Mouse (Mus musculus): Measurements from ENCODE around the gene Prkd2.

Prkd2 gene

GRCm38 (mm10) chr7:16842645-16843063 is at the start of gene Prkd2:
Gene Prkd2, plus strand, starts transcription at chr7:16842902.
- peak; percentile 88 to 96 for DNase-seq (ENCODE audit: low spot score in 2 of 2)

- DNase-seq (ENCODE audit: low spot score in 2 of 2): peak in 1 of 2 experiments; percentile 30
Measured at GRCm38 (mm10) chr7:16793010-16793725, 49.5 kb upstream of the Prkd2 start.

- DNase-seq (ENCODE audit: low spot score in 2 of 2): no peak
Measured at GRCm38 (mm10) chr7:16794886-16795285, 47.8 kb upstream of the Prkd2 start.

- DNase-seq (ENCODE audit: low spot score in 2 of 2): peak in 1 of 2 experiments; percentile 21
Measured at GRCm38 (mm10) chr7:16804409-16805028, 38.2 kb upstream of the Prkd2 start.

- DNase-seq (ENCODE audit: low spot score in 2 of 2): no peak
Measured at GRCm38 (mm10) chr7:16807936-16808335, 34.8 kb upstream of the Prkd2 start.

GRCm38 (mm10) chr7:16808647-16809046 is 34.1 kb upstream of the Prkd2 start:
- DNase-seq (ENCODE audit: low spot score in 2 of 2): no peak

GRCm38 (mm10) chr7:16809739-16810138 is 33.0 kb upstream of the Prkd2 start:
- DNase-seq (ENCODE audit: low spot score in 2 of 2): peak; percentile 53 to 59

GRCm38 (mm10) chr7:16810399-16810919 is 32.2 kb upstream of the Prkd2 start:
- DNase-seq (ENCODE audit: low spot score in 2 of 2): no peak

GRCm38 (mm10) chr7:16810920-16811648 is 31.6 kb upstream of the Prkd2 start:
- DNase-seq (ENCODE audit: low spot score in 2 of 2): no peak

GRCm38 (mm10) chr7:16811649-16812070 is 31.0 kb upstream of the Prkd2 start:
- no peak for DNase-seq (ENCODE audit: low spot score in 2 of 2)

- DNase-seq (ENCODE audit: low spot score in 2 of 2): no peak
Measured at GRCm38 (mm10) chr7:16812505-16812904, 30.2 kb upstream of the Prkd2 start.

GRCm38 (mm10) chr7:16815351-16815941 is 27.3 kb upstream of the Prkd2 start, which contains the start of gene Strn4:
Gene Strn4, plus strand, starts transcription at chr7:16815889.
- DNase-seq (ENCODE audit: low spot score in 2 of 2): no peak

GRCm38 (mm10) chr7:16816078-16816474 is 26.6 kb upstream of the Prkd2 start:
- peak; percentile 40 to 69 for DNase-seq (ENCODE audit: low spot score in 2 of 2)

- DNase-seq (ENCODE audit: low spot score in 2 of 2): peak; percentile 29 to 65
Measured at GRCm38 (mm10) chr7:16816475-16817122, 26.1 kb upstream of the Prkd2 start, which contains the start of gene Fkrp. Gene Fkrp, minus strand, starts transcription at chr7:16816732.

GRCm38 (mm10) chr7:16817693-16818092 is 25.0 kb upstream of the Prkd2 start:
- no peak for DNase-seq (ENCODE audit: low spot score in 2 of 2)

- no peak for DNase-seq (ENCODE audit: low spot score in 2 of 2)
Measured at GRCm38 (mm10) chr7:16819794-16820193, 22.9 kb upstream of the Prkd2 start.

GRCm38 (mm10) chr7:16820271-16820763 is 22.4 kb upstream of the Prkd2 start:
- DNase-seq (ENCODE audit: low spot score in 2 of 2): no peak

- no peak for DNase-seq (ENCODE audit: low spot score in 2 of 2)
Measured at GRCm38 (mm10) chr7:16821091-16821490, 21.6 kb upstream of the Prkd2 start.

- DNase-seq (ENCODE audit: low spot score in 2 of 2): no peak
Measured at GRCm38 (mm10) chr7:16821669-16822101, 21.0 kb upstream of the Prkd2 start.

GRCm38 (mm10) chr7:16823734-16824133 is 19.0 kb upstream of the Prkd2 start:
- no peak for DNase-seq (ENCODE audit: low spot score in 2 of 2)

GRCm38 (mm10) chr7:16825785-16826184 is 16.9 kb upstream of the Prkd2 start:
- no peak for DNase-seq (ENCODE audit: low spot score in 2 of 2)
